Mouse (Mus musculus) embryo, embryonic 11 days (tissue): ENCODE results near the gene Kif28.
"Not testable (repeated sequence)": the region's sequence is repeated elsewhere in the genome, so short reads cannot be mapped to it uniquely, and the experiment has no call there.

Source experiments
- DNase-seq: peaks from one replicate; pipeline ENCODE4 v3.0.0-alpha.2; 2015

The Kif28 gene

DNA sequence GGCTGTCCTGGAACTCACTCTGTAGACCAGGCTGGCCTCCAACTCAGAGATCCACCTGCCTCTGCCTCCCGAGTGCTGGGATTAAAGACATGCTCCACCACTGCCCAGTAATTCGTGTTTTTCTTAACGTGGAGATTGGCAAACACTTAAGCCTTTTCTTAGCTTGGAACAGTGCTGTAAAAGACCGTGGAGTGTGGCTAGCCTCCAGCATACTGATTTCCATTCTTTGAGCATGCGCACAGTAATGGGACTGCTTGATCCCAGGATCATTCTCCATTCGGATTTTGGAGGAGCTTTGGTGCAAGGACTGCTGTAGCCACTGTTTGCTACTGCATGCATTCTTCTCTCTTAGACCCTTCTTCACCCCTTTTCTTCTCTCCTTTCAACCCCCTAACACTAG is 55.6 kb downstream of the Kif28 start:
- DNase-seq, result no peak

DNA sequence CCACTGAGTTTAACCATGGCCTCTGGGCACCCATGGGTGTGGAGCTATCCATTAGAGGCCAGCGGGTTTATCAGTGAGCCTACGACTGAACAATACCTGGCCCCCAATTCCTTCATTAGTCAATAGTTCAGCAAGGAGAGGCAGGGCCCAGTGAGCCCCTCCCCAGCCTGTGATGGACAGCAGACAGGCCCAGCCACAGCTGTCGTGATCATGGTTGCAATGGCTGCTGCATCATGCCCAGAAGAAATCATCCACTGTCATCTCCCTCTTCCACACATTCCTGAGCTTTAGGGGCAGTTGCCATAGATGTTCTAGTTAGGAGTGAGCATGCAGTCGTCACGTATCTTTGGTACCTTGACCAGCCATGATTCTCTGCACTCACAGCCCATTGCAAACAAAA is 56.2 kb downstream of the Kif28 start:
- no peak for DNase-seq

DNA sequence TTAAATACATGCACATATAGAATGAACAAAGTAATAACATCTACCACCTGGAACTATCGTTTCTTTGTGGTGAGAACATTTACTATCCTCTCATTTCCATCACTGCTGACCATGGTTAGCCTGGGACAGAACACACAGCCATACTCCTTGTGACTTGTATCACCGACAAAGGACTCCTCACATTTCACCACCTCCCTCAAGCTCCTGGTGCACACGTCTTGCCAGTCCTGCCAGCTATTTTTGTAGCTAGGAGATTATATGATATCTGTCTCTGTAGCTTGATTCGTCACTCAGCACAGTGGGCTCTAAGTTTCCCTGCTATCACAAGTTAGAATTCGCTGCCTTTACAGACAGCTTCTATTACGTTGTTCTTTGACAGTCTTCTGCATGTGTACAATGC is 56.7 kb downstream of the Kif28 start:
- DNase-seq, result no peak

DNA sequence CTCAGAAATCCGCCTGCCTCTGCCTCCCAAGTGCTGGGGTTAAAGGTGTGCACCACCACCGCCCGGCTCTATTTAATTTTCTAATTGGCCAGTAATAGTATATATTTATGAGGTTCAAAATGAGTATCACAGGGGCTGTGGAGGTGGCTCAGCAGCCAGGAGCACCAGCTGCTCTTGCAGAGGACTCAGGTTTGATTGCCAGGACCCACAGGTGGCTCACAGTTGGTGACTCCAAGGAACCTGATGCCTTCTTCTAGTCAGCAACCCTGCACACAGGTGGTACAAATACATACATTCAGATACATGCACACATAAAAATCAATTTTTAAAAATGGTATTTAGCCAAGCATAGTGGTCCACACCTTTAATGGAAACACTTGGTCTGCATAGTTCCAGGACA is 57.1 kb downstream of the Kif28 start:
- DNase-seq, result no peak

DNA sequence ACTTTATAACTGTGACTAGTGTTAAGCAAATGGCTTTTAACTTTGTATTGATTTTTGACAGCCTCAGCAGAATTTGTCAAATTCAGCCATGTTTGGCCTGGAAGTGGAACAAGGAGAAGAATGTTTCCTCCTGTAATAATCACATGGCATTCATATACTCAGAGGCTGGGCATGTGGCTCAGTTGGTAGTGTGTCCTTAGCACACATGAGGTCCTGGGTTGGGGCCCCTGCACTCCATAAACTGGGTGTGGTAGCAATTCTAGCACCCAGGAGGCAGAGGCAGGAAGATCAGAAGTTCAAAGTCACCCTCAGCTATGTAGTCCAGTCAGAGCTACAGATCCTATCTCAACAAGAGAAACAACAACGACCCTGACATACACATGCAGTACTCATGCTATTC is 57.8 kb downstream of the Kif28 start:
- no peak for DNase-seq

DNA sequence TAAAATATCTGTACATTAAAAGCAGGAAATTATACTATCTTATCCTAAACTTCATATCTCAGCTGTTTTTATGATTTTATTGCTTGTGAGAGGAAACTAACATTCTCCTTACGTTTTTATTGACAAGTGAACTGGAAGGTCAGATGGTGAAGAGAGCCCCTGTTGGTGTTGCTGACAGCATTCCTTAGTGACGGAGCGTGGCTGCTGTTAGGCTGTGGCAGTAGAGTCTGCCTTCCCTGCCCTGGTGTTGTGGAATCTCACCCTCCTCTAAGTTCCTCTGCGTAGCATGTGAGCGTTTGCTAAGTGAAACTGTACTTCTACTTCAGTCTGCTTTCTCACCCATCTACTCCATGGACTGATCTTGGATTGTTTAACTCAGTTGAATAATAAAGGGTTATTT is 58.3 kb downstream of the Kif28 start:
- DNase-seq, result no peak

DNA sequence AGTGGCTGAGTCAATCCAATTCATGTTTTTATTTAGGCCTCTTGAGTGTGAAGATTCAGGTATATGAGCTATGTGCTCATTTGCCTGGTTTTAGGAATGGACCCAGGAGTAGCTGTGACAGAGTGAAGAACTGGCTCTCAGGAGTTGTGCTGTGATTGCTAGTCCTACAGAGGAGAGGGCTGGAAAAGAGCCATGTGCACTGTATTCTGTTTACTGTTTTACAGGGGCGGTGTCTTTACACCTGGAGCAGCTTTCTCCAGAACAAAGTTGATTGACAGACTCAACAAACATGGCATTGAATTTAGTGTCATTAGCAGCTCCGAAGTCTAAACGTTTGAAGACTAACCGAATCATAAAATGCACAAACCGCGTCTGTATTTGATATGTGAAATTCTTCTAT is 58.7 kb downstream of the Kif28 start:
- no peak for DNase-seq

DNA sequence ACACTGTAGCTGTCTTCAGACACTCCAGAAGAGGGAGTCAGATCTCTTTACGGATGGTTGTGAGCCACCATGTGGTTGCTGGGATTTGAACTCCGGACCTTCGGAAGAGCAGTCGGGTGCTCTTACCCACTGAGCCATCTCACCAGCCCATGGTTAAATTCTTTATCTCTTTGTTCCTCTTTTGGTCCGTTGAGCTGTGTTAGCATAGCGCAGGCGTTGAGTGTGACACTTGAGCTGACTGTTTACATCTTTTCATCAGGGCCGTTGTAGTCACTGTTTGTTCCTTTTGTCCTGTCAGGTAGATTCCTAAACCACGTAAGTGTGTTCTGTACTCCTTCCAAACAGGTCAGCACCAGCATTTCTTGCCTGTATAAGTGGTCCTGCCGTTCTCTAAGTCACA is 62.3 kb downstream of the Kif28 start:
- DNase-seq, result not testable (repeated sequence)

DNA sequence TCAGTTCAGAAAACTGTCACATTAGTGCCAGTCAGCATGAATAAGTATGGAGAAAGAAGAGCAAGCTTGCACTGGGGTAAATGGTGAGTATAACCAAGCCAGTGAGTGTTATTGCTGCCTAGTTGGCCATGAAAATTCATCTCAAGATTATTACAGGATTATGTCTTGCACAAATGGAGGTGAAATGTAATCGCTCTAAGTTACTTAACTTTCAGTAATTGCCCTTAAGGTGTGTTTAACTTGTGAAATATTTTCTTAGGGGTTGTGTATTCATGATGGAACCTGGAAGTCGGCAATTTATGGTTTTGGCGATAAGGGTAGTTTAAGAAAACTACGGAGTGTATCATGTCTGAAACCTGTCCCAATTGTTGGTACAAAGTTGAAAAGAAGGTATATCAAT is 65.7 kb downstream of the Kif28 start:
- DNase-seq, result no peak

DNA sequence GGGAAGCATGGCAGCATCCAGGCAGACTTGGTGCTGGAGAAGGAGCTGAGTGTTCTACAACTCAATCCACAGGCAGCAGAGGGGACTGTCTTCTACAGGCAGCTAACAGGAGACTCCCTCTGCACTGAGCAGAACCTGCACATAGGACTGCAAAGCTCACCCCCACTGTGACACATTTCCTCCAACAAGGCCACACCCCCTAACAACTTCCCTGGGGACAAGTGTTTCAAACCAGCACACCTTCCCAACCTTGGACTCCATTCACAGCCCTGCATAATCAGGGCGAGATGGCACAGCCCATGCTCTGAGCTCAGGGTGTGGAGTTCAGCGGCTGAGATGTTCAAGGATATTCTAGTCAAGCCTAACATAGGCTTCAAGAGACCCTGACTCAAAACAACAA is 68.0 kb downstream of the Kif28 start:
- DNase-seq, result no peak

DNA sequence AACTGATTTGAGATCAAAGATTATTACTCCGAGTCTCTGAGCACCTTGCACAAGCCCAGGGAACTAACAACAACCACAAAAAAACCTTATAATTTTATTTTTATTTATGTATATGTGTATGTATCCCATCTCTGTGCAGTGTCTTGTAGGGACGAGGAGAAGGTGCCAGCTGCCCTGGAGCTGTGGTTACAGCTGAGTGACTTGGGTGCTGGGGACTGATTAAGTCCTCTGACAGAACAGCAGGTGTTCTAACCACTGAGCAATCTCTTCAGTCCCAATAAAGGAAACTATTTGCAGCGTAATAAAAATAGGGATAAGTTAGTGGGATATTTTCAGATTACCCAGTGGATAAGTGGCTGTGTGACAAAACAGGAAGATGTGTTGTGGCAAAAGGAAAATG is 70.7 kb downstream of the Kif28 start:
- DNase-seq, result no peak

DNA sequence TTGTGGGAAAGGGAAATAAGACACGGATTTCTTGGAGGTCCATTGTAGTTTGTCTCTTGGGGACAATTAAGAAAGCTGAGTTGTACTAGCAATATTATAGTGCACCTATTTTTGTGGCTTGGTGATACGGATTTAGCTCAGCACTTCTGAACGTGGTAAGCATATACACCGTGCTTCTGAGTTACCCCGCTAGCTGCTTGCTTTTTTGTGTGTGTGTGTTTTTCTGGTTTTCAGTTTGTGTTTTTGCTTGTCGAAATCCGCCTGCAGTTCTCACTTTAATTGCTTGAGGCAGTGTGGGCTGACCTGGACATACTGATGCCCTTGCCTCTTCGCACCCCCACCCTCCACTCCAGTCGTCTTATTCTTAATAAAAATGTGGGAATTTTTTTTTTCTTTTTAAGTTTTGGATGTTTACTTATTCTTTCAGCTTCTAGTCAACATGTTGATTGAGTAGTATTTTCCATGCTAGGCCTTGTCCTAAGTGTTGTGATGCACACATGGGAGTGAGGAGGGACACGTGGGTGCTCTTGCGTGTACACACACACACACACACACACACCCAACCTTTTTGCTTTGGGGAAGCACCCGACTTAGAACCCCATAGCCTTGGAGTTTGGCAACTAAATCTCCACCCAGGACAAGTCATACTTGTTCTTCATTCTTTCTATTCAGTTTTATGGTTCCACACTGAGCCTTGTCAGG is 76.1 kb downstream of the Kif28 start:
- DNase-seq, result peak; percentile 44

DNA sequence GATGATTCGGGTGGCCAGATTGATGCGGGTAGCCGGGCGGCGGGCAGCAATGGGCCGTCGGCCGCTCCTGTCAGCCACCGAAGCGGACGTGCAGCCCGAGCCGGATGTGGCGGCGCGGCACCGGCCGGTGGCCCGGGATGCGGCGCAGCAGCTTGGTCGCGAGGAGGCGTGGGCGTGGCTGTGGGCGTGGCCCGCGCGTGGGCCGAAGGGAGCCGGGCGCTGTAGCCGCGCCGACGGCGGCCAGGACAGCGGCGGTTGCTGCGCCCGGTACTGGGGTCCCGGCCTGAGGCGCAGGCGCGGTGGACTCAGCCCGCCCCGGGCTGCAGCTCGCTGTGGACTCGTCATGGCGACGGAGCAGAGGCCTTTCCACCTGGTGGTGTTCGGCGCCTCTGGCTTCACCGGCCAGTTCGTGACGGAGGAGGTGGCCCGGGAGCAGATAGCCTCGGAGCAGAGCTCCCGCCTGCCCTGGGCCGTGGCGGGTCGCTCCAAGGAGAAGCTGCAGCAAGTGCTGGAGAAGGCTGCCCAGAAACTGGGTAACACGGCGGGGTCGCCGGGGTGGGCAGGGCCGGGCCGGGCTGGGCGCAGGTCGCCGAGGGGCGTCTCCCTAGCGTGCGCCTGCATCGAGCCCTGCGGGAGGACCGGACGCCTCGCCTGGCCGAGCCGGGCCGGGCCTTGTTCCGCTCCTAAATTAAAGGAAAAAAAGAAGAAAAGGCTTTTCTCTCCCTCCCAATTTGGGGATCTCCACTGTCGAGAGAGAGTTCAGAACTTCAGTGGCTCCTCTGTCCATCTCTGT is 76.9 kb downstream of the Kif28 start, which contains the start of gene Sccpdh:
Gene Sccpdh, plus strand, starts transcription at position 198 of the 793 bp plus-strand sequence.
- DNase-seq, result peak; percentile 92

DNA sequence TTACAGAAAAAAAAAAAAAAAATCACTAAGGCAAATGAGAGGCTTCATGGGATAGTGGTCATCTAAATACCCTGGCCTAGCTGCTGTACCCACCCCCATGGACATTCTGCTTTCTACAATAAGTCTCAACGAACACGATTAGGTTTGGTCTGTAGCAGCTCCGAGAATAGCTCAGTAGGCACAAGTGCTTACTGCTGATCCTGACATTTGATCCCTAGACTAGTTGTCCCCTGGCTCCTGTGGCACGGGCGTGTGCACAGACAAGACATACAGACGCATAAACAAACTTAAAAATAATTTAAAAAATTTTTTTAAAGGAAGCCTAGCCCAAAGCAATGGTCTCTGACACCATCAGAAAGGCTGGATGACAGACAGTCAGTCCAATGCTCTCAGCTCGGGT is 77.6 kb downstream of the Kif28 start:
- DNase-seq, result peak; percentile 44

DNA sequence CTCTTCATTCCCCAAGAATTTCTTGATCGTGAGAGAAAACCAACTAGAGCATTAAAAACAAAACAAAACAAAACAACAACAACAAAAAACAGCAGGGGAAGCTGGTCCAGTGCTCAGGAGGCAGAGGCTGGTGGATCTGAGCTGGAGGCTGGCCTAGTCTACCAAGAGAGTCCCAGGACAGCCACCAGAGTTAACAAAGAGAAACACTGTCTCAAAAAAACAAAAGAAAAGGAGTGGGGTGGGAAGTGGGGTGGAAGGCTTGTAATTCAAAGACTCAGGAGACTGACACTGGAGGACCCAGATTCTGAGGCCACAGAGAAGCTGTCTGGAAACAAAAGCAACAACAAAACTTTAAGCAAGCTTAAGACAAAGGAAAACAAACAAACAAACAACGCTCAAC is 78.1 kb downstream of the Kif28 start:
- no peak for DNase-seq

DNA sequence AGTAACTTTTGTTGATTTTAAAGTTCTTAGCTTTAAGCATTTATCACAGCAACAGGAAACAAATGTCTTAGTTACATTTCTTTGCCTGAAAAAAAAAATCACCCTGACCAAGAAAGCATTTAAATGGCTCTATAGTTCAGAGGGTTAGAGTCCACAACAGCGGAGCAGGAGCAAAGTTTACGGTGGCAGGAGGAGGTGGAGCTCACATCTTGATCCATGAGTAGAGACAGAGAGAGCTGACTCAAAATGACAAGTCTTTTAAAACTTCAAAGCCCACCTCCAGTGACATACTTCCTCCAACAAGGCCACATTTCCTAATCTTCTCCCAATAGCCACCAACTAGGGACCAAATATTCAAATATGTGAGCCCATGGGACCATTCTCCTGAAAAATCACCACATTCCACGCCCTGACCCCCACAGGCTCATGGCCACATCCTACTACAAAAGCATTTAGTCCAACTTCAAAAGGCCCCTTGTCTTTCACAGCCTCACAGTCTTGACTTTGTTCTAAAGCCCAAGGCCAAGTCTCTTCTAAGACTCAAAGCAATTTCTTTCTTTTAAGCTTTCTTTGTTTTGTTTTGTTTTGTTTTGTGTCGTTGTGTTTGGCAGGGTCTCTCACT is 80.7 kb downstream of the Kif28 start:
- no peak for DNase-seq

DNA sequence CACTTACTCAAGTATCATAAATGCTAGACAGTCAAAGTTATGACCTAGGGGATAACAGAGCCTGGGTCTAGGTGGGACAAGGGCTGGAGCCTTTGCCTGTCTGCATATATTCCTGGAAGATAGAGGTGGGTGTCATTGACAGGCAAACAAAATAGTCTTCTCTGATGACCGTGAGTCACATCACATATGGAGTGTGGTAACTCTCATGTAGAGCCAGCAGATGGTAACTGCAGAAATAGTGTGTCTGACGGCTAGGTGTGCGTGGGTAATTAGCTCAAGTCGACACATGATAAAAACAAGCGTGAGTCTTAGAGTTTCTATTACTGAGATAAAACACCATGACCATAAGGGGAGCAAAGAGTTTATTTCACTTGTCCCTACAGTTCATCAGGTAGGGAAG is 82.0 kb downstream of the Kif28 start:
- no peak for DNase-seq

DNA sequence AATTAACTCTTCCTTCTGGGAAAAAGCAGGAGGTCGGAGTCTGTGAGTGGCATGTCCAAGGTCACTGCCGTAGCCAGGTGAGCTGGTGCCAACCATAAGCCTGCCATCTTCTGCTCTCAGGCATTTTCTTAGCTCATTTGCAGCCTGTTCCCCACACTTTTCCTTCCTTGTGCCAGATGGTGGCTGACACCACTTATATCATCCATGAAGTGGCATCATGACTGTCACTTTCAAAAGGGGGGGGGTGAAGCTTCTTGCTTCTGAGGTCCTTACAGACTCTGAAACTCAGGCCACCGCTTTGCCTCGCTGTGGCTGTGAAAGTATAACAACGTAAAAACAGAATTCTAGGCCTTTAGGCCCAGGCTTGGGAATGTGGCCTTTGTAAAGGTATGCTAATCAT is 93.8 kb downstream of the Kif28 start:
- no peak for DNase-seq

DNA sequence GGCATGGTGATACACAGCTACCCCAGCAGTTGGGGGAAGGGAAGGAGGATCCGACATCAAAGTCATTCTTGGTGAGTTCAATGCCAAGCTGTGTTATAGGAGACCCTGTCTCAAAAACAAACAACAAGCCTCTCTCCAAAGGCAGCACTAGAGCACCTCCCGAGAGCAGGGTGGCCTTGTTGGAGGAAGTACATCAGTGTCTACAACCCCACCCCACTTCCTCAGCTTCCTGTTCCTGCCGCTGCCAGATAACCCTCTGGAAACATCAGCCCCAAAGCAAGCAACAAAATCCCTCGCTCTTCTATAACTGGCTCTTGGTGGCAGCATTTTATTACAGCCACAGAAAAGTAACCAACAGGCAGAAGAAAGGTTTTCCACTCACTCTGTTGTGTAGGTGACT is 94.8 kb downstream of the Kif28 start:
- DNase-seq, result no peak

DNA sequence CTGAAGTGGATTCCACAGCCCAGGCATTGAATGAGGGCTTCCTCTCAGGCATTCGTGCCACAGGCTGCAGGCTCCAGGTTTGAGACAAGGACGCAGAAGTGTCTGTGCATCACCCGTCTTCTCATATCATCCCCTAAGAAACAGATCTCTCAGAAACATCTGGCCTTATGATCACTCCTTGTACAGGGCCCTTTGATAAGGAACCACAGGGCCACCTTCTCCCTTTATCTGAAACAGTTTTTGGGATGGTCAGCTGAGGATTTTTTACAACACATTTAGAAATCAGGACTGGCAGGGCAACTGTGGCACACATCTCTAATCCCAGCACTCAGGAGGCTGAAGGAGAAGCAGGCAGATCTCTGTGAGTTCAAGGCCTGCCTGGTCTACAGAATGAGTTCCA is 95.7 kb downstream of the Kif28 start:
- no peak for DNase-seq

DNA sequence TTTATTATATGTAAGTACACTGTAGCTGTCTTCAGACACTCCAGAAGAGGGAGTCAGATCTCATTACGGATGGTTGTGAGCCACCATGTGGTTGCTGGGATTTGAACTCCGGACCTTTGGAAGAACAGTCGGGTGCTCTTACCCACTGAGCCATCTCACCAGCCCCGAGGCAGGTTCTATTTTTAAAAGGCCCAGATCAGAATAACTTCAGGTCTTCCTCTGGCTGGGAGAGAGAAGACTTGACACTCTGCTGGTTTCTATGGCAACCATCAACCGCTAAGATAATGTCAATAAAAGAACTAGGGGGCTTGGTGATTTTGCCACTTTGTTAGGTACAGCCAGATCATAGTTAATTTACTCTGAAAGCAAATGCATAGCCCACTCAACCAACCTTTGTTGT is 96.4 kb downstream of the Kif28 start:
- not testable (repeated sequence) for DNase-seq

DNA sequence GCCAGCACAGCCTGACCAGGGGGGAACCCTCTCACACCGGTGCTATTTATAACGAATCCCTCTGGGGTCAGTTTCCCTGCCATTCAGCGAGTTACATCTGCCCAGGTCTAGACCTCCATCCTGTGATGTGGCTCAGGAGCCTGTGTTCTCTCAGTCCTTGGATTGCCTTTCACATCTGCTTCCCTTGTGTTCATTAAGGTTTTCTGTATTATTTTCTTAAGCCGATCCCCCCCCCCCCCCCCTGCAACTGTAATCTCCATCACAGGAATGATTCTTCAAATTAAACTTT is 99.1 kb downstream of the Kif28 start:
- DNase-seq, result no peak
